Mouse (Mus musculus) neural tube, embryonic 11.5 days (tissue): ENCODE measurements at regions not wholly inside any gene's neighbourhood (a gene's known extent, or its start where the extent isn't known, plus 50 kb on each side); places are given as distances from the start of the nearest gene placed in this dataset.

Experiments used
- ATAC-seq: fragments of 200-750 bp; cut with Nextera tagmentation; 2 replicates; pipeline ENCODE4 v1.8.0; 2017; ENCODE audit warnings: moderate number of reproducible peaks, mild to moderate bottlenecking, moderate TSS enrichment, moderate library complexity; ENCODE audit not compliant: insufficient read depth, low FRiP score, low TSS enrichment
- DNase-seq: peaks from one replicate; pipeline ENCODE4 v3.0.0-alpha.2; 2015; ENCODE audit warnings: low spot score
- H3K27ac ChIP-seq: fragments of 300-500 bp; sonication (generic); 2 replicates; pipeline ENCODE4 v1.5.1; 2014; ENCODE audit warnings: low read depth, mild to moderate bottlenecking, low read length
- H3K27me3 ChIP-seq: fragments of 300-500 bp; sonication (generic); 2 replicates; pipeline ENCODE4 v1.6.1; 2014; ENCODE audit warnings: mild to moderate bottlenecking, low read length, mixed read lengths; ENCODE audit not compliant: control insufficient read depth, insufficient read depth
- H3K36me3 ChIP-seq: fragments of 300-500 bp; sonication (generic); 2 replicates; pipeline ENCODE4 v1.6.1; 2014; ENCODE audit warnings: mild to moderate bottlenecking, low read length, moderate library complexity, mixed read lengths; ENCODE audit not compliant: control insufficient read depth, insufficient read depth
- H3K4me1 ChIP-seq: fragments of 300-500 bp; sonication (generic); 2 replicates; pipeline ENCODE4 v1.6.1; 2014; ENCODE audit warnings: low read length, mixed read lengths; ENCODE audit not compliant: control insufficient read depth, insufficient read depth
- H3K4me2 ChIP-seq: fragments of 300-500 bp; sonication (generic); 2 replicates; pipeline ENCODE4 v1.6.1; 2014; ENCODE audit warnings: low read depth, mild to moderate bottlenecking, moderate library complexity
- H3K4me3 ChIP-seq: fragments of 300-500 bp; sonication (generic); 2 replicates; pipeline ENCODE4 v1.5.1; 2014; ENCODE audit warnings: low read depth, low read length
- H3K9ac ChIP-seq: fragments of 300-500 bp; sonication (generic); 2 replicates; pipeline ENCODE4 v1.6.1; 2014; ENCODE audit warnings: mild to moderate bottlenecking, low read length
- H3K9me3 ChIP-seq: fragments of 300-500 bp; sonication (generic); 2 replicates; pipeline ENCODE4 v1.6.1; 2016; ENCODE audit warnings: low read length; ENCODE audit not compliant: control insufficient read depth
- WGBS: fragments of 180-500 bp; shearing (Covaris S2); extraction: QIAGEN DNeasy Blood & Tissue Kit; methylation state at CpG from one replicate; pipeline ENCODE4 v1.1.7; 2014; 5-methylcytosine and 5-hydroxymethylcytosine counted together

GRCm38 (mm10) chr13:32493806-32494205, 155.3 kb upstream of the Gmds start:
- Histone ChIP-seq H3K27ac (no peak overlapping the region), H3K36me3 (no peaks in the 10 kb centered on the region), H3K4me3 (no peak overlapping the region), H3K4me2 (no peak overlapping the region), H3K9me3 (no peaks in the 10 kb centered on the region), H3K4me1 (no peaks in the 10 kb centered on the region), H3K9ac (no peak overlapping the region), H3K27me3 (no peaks in the 10 kb centered on the region)
- ATAC-seq (no peak), DNase-seq (no peak)
- WGBS: 58% methylated on average over 7 of the region's 7 CpGs

- no peaks in the 10 kb centered on the region for H3K4me1 ChIP-seq
- no peaks in the 10 kb centered on the region for H3K36me3 ChIP-seq
- no peak overlapping the region for H3K4me2 ChIP-seq
- H3K4me3 ChIP-seq: no peak overlapping the region
- DNase-seq (peak; percentile 73), ATAC-seq (no peak)
- 28% methylated on average over 7 of the region's 7 CpGs for WGBS
- H3K27me3 ChIP-seq: no peaks in the 10 kb centered on the region
- no peaks in the 10 kb centered on the region for H3K9me3 ChIP-seq
- no peak overlapping the region for H3K9ac ChIP-seq
- H3K27ac ChIP-seq: no peak overlapping the region
Observed at GRCm38 (mm10) chr13:32493309-32493708, 154.8 kb upstream of the Gmds start.

- Histone ChIP-seq H3K27me3 (no peaks in the 10 kb centered on the region), H3K27ac (no peak overlapping the region), H3K9ac (no peak overlapping the region), H3K36me3 (no peaks in the 10 kb centered on the region), H3K4me3 (no peak overlapping the region), H3K4me1 (no peaks in the 10 kb centered on the region), H3K4me2 (no peak overlapping the region), H3K9me3 (no peaks in the 10 kb centered on the region)
- no peak for DNase-seq
- WGBS: 75% methylated on average over 7 of the region's 7 CpGs
- no peak for ATAC-seq
Observed at GRCm38 (mm10) chr13:32492566-32492965, 154.0 kb upstream of the Gmds start.

- H3K27ac ChIP-seq: no peak overlapping the region
- ATAC-seq: no peak
- no peak for DNase-seq
- H3K9me3 ChIP-seq: no peaks in the 10 kb centered on the region
- 65% methylated on average over 8 of the region's 8 CpGs for WGBS
- H3K9ac ChIP-seq: no peak overlapping the region
- H3K4me2 ChIP-seq: no peak overlapping the region
- no peaks in the 10 kb centered on the region for H3K27me3 ChIP-seq
- H3K4me1 ChIP-seq: no peaks in the 10 kb centered on the region
- no peaks in the 10 kb centered on the region for H3K36me3 ChIP-seq
- H3K4me3 ChIP-seq: no peak overlapping the region
Observed at GRCm38 (mm10) chr13:32481444-32482058, 143.0 kb upstream of the Gmds start.

GRCm38 (mm10) chr13:32480029-32480428, 141.5 kb upstream of the Gmds start:
- no peaks in the 10 kb centered on the region for H3K4me1 ChIP-seq
- no peaks in the 10 kb centered on the region for H3K36me3 ChIP-seq
- H3K9ac ChIP-seq: no peak overlapping the region
- no peak overlapping the region for H3K4me2 ChIP-seq
- 48% methylated on average over 4 of the region's 4 CpGs for WGBS
- H3K4me3 ChIP-seq: no peak overlapping the region
- no peaks in the 10 kb centered on the region for H3K27me3 ChIP-seq
- H3K9me3 ChIP-seq: no peaks in the 10 kb centered on the region
- no peak for DNase-seq
- no peak overlapping the region for H3K27ac ChIP-seq
- ATAC-seq: no peak

- 81% methylated on average over 8 of the region's 8 CpGs for WGBS
- Histone ChIP-seq H3K4me2 (no peak overlapping the region), H3K36me3 (no peaks in the 10 kb centered on the region), H3K27ac (no peak overlapping the region), H3K4me1 (no peaks in the 10 kb centered on the region), H3K27me3 (no peaks in the 10 kb centered on the region), H3K9ac (no peak overlapping the region), H3K4me3 (no peak overlapping the region), H3K9me3 (no peaks in the 10 kb centered on the region)
- ATAC-seq: no peak
- no peak for DNase-seq
Observed at GRCm38 (mm10) chr13:32479118-32479818, 140.7 kb upstream of the Gmds start.

GRCm38 (mm10) chr13:32465787-32466186, 127.2 kb upstream of the Gmds start:
- H3K4me2 ChIP-seq: no peak overlapping the region
- no peak; the same call in 1 of the 2 replicates for ATAC-seq
- no peaks in the 10 kb centered on the region for H3K36me3 ChIP-seq
- no peak overlapping the region for H3K27ac ChIP-seq
- H3K4me1 ChIP-seq: peaks cover 3% of the 10 kb centered on the region; the same call in 1 of the 2 replicates
- no peaks in the 10 kb centered on the region for H3K27me3 ChIP-seq
- no peak for DNase-seq
- 44% methylated on average over 5 of the region's 5 CpGs for WGBS
- H3K9ac ChIP-seq: no peak overlapping the region
- H3K4me3 ChIP-seq: no peak overlapping the region
- no peaks in the 10 kb centered on the region for H3K9me3 ChIP-seq

- Histone ChIP-seq H3K9ac (no peak overlapping the region), H3K4me3 (no peak overlapping the region), H3K9me3 (no peaks in the 10 kb centered on the region), H3K4me1 (peaks cover 3% of the 10 kb centered on the region; the same call in 1 of the 2 replicates), H3K4me2 (no peak overlapping the region), H3K27ac (no peak overlapping the region), H3K27me3 (no peaks in the 10 kb centered on the region), H3K36me3 (no peaks in the 10 kb centered on the region)
- no peak for ATAC-seq
- DNase-seq: no peak
- WGBS: 91% methylated on average over 6 of the region's 6 CpGs
Observed at GRCm38 (mm10) chr13:32465041-32465682, 126.6 kb upstream of the Gmds start.
